Mouse (Mus musculus) Patski (cell line): ENCODE measurements around the gene Morc3. TPM values are rescaled to one million over a fixed set of nuclear protein-coding genes. Genes with fewer than 3 reads are reported as not detected.
A peak's percentile ranks its signal among the peaks of the same experiment; 100 is the strongest.

Source experiments
- ATAC-seq: fragments of 100-300 bp; one replicate; pipeline ENCODE4 v1.8.0; 2021
- CTCF ChIA-PET: fragments of 350-600 bp; sonication (Branson Sonifier 250); formaldehyde crosslinking; loops from one replicate; lab custom pipeline; 2022; ENCODE audit warnings: inconsistent platforms; lab: Charles Lee
- POLR2A ChIA-PET: fragments of 350-600 bp; sonication (Branson Sonifier 250); formaldehyde crosslinking; loops from one replicate; lab custom pipeline; 2022; ENCODE audit warnings: antibody characterized with exemption, inconsistent platforms; lab: Charles Lee
- DNase-seq: peaks from one replicate; pipeline ENCODE4 v3.0.0-alpha.2; 2011; ENCODE audit warnings: low read depth, low spot score
- H3K27me3 ChIP-seq: fragments of 371-371 bp; one replicate; pipeline ENCODE4 v1.5.1; 2021
- CTCF ChIP-seq: fragments of 100-300 bp; IDR thresholded peaks from one replicate; pipeline ENCODE4 v1.5.1; 2021
- in situ Hi-C: fragments of 300-500 bp; cut with MboI; formaldehyde crosslinking; loops from 3 replicates; pipeline ENCODE4 v1.11.1; 2018; ENCODE audit warnings: low pct_unique_long_range_greater_than_20kb, mixed read lengths
- polyA plus RNA-seq: library from polyadenylated mRNA; unstranded; gene quantifications from one replicate; pipeline ENCODE4 v1.2.3, GENCODE M21; 2021

Gene Morc3
- polyA plus RNA-seq, 1 experiment from 2014 or later, result 31.2 TPM

DNA sequence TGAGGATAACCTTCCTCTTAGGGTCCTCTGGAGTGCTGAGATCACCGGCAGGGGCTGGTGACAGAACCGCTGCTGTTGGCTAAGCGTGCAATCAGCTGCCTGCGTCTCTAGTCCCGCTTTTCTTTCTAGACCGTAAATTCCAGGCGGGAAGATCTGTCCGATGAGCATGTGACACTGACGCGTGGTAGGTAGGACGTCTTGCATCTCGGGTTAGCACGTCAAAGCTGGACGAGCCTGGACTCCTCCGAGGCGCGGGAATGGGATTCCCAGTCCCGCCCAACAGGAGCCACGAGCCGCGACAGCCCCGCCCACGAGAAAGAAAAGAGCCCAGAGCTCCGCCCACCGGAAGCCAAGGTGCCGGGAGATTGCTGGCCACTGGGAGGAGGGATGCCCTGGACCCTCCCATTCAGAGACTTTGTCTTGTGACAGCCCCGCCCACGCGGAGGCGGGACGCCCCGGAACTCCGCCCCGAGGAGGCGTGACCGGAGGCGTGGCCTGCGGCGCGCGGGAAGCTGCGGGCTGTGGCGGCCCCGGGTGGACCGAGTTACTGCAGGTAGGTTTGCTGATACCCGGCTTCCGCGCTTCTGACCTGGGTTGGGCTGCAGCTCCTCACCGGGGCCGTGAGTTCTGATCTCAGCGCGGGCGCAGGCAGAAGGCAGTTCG lies 51.6 kb downstream of the Morc3 start, which contains the start of gene Chaf1b:
Gene Chaf1b, plus strand, starts transcription at position 479 of the 663 bp plus-strand sequence.
- POLR2A ChIA-PET, result no interaction called here
- no peaks in the 10 kb centered on the region for H3K27me3 ChIP-seq
- ATAC-seq (peak; percentile 90), DNase-seq (peak; percentile 82)
- CTCF ChIA-PET, result no interaction called here
- TF ChIP-seq CTCF, result no peak
- in situ Hi-C loops, result no loop called here

DNA sequence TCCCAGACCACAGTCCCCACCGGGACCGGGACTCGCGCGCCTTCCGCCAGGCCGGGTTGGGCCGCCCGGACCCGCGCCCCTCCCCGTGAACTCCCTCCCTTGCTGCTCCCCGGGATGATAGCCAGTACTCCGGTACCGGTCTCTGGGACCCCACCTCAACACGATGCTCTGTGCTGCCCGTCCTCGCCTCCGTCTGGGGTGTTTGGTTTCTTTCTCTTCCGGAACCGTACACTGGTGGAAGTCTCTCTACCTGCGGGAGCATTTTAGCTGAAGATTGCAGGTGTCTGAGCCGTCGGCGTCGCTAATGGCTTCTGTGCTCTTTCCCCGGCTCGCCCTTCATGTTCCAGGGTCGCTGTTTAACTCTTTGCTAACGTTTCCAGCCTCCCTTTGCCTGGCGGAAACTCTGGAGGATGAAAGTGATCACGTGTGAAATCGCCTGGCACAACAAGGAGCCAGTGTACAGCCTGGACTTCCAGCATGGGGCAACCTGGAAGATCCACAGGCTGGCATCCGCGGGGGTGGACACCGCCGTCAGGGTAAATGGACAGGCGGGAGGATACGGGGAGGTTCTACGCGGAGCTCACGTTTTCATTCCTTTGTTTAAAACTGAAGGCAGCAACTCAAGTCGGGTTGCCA lies 52.3 kb downstream of the Morc3 start:
- CTCF ChIA-PET, result interaction anchor here (1.7 kb wide), 1 partner anchor 16 kb away, joined by 5 read pairs; no protein-coding TSS in a partner anchor
- POLR2A ChIA-PET, result interaction anchor here (1.3 kb wide), 1 partner anchor 10 kb away, joined by 5 read pairs; no protein-coding TSS in a partner anchor
- in situ Hi-C loops, result no loop called here
- DNase-seq (no peak), ATAC-seq (peak; percentile 45)
- H3K27me3 ChIP-seq, result no peaks in the 10 kb centered on the region
- no peak for TF ChIP-seq CTCF

DNA sequence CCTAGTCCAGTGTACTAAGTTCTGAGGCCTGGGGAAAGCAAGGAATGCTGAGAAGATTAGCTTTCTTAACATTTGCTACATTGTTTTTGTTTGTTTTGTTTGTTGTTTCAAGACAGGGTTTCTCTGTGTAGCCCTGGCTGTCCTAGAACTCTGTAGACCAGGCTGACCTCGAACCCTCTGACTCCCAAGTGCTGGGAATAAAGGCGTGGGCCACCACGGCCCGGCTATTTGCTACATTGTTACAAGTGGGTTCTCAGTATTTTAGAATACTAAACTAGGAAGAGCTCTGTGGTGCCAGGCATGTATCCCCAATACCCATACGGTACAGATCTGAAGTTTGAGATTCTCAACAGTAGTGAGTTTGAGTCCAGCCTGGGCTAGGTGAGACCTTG lies 52.8 kb downstream of the Morc3 start:
- ChIA-PET POLR2A (interaction anchor here (1.3 kb wide), 1 partner anchor 9 kb away, joined by 5 read pairs; no protein-coding TSS in a partner anchor), CTCF (interaction anchor here (1.7 kb wide), 1 partner anchor 15 kb away, joined by 5 read pairs; no protein-coding TSS in a partner anchor)
- no peak for TF ChIP-seq CTCF
- H3K27me3 ChIP-seq, result no peaks in the 10 kb centered on the region
- no peak for ATAC-seq
- in situ Hi-C loops, result no loop called here
- DNase-seq, result no peak

DNA sequence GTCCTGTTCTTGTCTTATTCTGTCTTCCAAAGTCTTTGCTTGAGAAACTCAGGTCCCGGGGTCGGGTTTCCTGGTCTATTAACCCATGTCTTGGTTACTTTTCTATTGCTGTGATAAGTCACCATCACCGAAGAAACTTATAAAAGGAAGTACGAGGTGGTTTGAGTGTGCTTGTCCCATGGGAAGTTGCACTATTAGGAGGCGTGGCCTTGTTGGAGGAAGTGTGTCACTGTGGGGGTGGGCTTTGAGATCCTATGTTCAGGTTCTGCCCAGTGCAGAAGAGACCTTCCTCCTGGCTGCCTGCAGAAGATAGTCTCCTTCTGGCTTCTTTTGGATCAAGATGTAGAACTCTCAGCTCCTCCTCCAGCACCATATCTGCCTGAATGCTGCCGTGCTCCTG lies 56.6 kb downstream of the Morc3 start:
- ChIA-PET CTCF (no interaction called here), POLR2A (interaction anchor here (0.7 kb wide), 1 partner anchor 13 kb away, joined by 3 read pairs; no protein-coding TSS in a partner anchor)
- DNase-seq, result no peak
- no peaks in the 10 kb centered on the region for H3K27me3 ChIP-seq
- in situ Hi-C loops, result no loop called here
- no peak for ATAC-seq
- TF ChIP-seq CTCF, result no peak

DNA sequence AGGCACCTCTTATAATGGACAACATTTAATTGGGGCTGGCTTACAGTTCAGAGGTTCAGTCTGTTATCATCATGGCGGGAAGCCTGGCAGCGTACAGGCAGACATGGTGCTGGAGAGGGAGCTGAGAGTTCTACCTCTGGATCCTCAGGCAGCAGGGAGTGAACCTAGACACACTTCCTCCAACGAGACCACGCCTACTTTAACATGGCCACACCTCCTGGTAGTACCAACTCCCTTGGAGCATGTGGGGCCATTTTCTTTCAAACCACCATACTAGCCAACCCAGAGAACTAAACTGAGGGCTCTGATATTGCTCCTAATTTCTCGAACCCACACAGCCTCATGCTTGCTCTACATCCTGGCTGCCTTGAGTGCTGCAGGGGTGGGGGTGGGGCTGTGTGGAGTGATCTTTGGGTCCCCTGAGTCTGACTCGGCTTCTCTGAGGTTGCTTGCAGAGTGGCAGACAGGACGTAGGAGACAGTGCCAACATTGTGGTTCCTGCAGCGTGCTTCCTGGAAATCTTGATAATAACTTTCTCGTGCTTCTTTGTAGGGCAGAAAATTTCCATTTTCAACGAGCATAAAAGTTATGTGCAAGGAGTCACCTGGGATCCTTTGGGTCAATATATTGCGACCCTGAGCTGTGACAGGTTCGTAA lies 59.2 kb downstream of the Morc3 start:
- CTCF ChIA-PET, result no interaction called here

DNA sequence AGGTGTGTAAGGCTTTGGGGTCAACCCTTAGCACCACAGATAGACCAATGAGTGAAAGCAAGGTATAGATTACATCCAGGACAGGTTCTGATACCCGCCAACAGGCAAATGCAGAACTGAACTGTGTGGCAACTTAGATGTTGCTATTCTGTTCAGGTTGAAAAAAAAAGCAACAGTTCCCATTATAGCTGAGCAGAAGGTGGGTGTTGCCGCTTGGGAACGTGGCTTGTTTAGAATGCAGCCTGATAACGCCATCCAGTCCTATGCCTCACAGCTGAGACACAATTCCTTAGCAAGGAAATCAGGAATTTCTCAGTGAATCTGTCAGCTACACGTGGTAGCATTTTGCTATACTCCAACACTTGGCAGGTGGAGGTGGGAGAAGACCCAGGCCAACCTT lies 61.4 kb downstream of the Morc3 start:
- no peak for DNase-seq
- H3K27me3 ChIP-seq, result no peaks in the 10 kb centered on the region
- POLR2A ChIA-PET, result interaction anchor here (1.5 kb wide), 1 partner anchor 9 kb away, joined by 5 read pairs; no protein-coding TSS in a partner anchor
- TF ChIP-seq CTCF, result no peak
- CTCF ChIA-PET, result no interaction called here
- no peak for ATAC-seq
- in situ Hi-C loops, result no loop called here

More for the DNA sequence above, 59.2 kb downstream of the Morc3 start:
- H3K27me3 ChIP-seq, result no peaks in the 10 kb centered on the region
- DNase-seq (no peak), ATAC-seq (no peak)
- in situ Hi-C loops, result no loop called here
- POLR2A ChIA-PET, result no interaction called here
- TF ChIP-seq CTCF, result no peak

DNA sequence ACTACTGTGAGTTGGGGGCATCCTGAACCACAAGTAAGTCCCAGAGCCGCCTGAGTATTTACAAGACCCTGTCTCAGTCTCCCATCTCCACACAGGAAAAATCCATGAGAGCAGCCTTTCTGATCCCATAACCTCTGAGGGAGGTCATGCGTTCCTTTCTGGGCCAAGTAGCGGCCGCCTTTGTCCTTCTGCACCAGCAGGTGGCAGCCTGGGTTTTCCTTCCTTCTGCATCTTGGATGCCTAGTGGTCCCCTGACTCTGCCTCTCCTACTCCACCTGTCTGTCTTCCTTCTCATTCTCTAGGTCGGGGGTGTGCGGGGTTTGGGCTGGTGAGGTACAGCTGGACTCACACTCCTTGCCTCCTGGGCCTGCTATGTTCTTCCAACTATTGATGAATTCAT lies 71.1 kb downstream of the Morc3 start:
- DNase-seq (no peak), ATAC-seq (no peak)
- in situ Hi-C loops, result no loop called here
- H3K27me3 ChIP-seq, result no peaks in the 10 kb centered on the region
- ChIA-PET POLR2A (no interaction called here), CTCF (interaction anchor here (1.3 to 1.6 kb wide), 2 partner anchors 12 to 36 kb away, joined by 4 read pairs; no protein-coding TSS in a partner anchor)
- TF ChIP-seq CTCF, result no peak

DNA sequence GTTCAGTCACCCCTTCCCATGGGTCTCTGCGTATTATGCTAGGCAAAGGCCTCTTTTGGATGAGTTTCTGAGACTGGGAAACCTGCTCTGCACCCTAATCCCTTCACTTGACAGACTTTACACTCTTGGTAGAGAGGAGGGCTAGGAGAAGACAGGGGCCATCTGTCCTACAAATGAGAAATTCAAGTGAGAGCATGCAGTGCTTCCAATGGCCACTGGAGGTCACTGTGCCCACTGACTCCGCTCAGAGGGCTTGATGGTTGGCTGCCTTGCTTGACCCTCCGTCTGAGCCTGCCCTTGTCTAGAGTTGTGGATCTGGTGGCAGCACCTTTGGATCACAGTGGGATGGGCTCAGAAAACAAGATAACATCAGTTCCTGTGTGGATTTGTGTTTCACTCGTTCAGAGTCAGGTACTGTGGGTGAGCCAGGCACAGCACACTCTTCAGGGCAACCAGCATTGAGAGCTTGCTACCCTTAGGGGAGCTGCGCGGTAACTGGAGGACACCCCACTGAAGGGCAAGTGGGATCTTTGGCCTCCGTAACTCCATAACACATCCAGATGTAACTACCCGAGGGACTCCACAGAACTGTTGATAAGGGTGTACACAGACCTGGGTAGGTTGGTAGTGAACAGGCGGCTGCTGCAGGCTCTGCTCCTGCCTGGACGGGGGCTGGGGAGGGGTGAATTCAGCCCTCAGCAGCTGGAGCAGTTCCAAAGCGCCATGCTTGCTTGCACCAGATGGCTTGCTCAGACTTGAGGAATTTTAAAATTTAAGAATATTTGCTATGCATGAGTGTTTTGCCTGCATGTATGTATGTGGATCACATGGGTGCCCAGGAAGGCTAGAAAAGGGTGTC lies 74.5 kb downstream of the Morc3 start:
- DNase-seq (peak; percentile 69), ATAC-seq (peak; percentile 80)
- ChIA-PET POLR2A (interaction anchor here (0.7 kb wide), 1 partner anchor 9 kb away, joined by 4 read pairs; no protein-coding TSS in a partner anchor), CTCF (interaction anchor here (0.8 to 2.7 kb wide), 8 partner anchors 9 to 363 kb away, joined by 3 to 12 read pairs (median 4); no protein-coding TSS in a partner anchor)
- H3K27me3 ChIP-seq, result no peaks in the 10 kb centered on the region
- in situ Hi-C loops, result no loop called here
- TF ChIP-seq CTCF, result no peak

DNA sequence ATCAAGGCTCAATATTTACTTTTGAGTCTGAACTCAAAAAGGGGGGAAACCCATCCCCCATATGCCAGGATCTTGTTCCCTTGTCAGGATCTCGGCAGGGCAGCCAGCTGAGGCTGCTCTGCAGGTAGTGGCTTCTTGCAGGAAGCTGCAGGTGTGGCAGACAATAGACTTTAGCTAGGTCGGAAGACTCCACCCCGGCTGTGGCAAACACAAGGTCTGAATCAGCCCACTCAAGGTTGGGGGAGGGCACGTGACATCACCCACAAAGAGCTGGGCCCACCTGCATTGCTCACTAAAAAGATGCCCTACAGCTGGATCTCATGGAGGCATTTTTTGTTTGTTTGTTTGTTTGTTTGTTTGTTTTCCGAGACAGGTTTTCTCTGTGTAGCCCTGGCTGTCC lies 75.8 kb downstream of the Morc3 start:
- in situ Hi-C loops, result no loop called here
- POLR2A ChIA-PET, result interaction anchor here (0.7 kb wide), 1 partner anchor 11 kb away, joined by 3 read pairs; no protein-coding TSS in a partner anchor
- H3K27me3 ChIP-seq, result no peaks in the 10 kb centered on the region
- CTCF ChIA-PET, result interaction anchor here (1.3 to 2.7 kb wide), 2 partner anchors 9 to 11 kb away, joined by 5 to 9 read pairs; no protein-coding TSS in a partner anchor
- TF ChIP-seq CTCF, result no peak
- DNase-seq (no peak), ATAC-seq (no peak)
